Mouse (Mus musculus) liver, embryonic 14.5 days (tissue): ENCODE data around the gene Prokr2. TPM values are rescaled to one million over a fixed set of nuclear protein-coding genes. Genes with fewer than 3 reads are reported as not detected.
A peak's percentile ranks its signal among the peaks of the same experiment; 100 is the strongest.

ENCODE experiments used
- ATAC-seq: fragments of 200-750 bp; cut with Nextera tagmentation; 2 replicates; pipeline ENCODE4 v1.8.0; 2017; ENCODE audit warnings: moderate number of reproducible peaks, mild to moderate bottlenecking, moderate library complexity; ENCODE audit not compliant: insufficient read depth
- DNase-seq, 3 experiments: peaks; one replicate each; pipeline ENCODE4 v3.0.0-alpha.2; 2012 to 2013; ENCODE audit warnings: low read depth in 3 of 3, low spot score in 3 of 3
- H3K27ac ChIP-seq: fragments of 300-500 bp; sonication (generic); 2 replicates; pipeline ENCODE4 v1.5.1; 2014; ENCODE audit warnings: moderate library complexity, mild to moderate bottlenecking, control low read depth, inconsistent platforms
- H3K27me3 ChIP-seq: fragments of 300-500 bp; sonication (generic); 2 replicates; pipeline ENCODE4 v1.6.1; 2014; ENCODE audit warnings: mild to moderate bottlenecking, low read length, moderate library complexity; ENCODE audit not compliant: control insufficient read depth, insufficient read depth
- H3K36me3 ChIP-seq: fragments of 300-500 bp; sonication (generic); replicated peaks from 2 replicates; pipeline ENCODE4 v1.6.1; 2014; ENCODE audit warnings: low read depth; ENCODE audit not compliant: control insufficient read depth, insufficient read depth
- H3K4me1 ChIP-seq, 2 experiments: fragments of 200-500 bp in 1 of 2; fragments of 300-500 bp in 1 of 2; sonication (generic) in 1 of 2; replicated peaks; 2 replicates each; pipeline ENCODE4 v1.6.1; 2012 to 2014; ENCODE audit warnings: antibody characterized with exemption in 1 of 2, inconsistent platforms in 1 of 2, low read length in 1 of 2; ENCODE audit not compliant: control insufficient read depth in 2 of 2, insufficient read depth in 2 of 2
- H3K4me2 ChIP-seq: fragments of 300-500 bp; sonication (generic); 2 replicates; pipeline ENCODE4 v1.6.1; 2014; ENCODE audit warnings: low read depth, mild to moderate bottlenecking, control low read depth, moderate library complexity
- H3K4me3 ChIP-seq, 2 experiments: fragments of 200-500 bp in 1 of 2; fragments of 300-500 bp in 1 of 2; sonication (generic) in 1 of 2; 2 replicates each; pipeline ENCODE4 v1.5.1; 2012 to 2014; ENCODE audit warnings: low read depth in 2 of 2, low read length in 2 of 2, mild to moderate bottlenecking in 2 of 2, control low read depth in 1 of 2, inconsistent platforms in 1 of 2, moderate library complexity in 1 of 2; ENCODE audit not compliant: insufficient read depth in 1 of 2
- H3K9ac ChIP-seq: fragments of 300-500 bp; sonication (generic); replicated peaks from 2 replicates; pipeline ENCODE4 v1.6.1; 2014; ENCODE audit warnings: mild to moderate bottlenecking, control low read depth, moderate library complexity
- H3K9me3 ChIP-seq: fragments of 300-500 bp; sonication (generic); 2 replicates; pipeline ENCODE4 v1.6.1; 2016; ENCODE audit warnings: low read length, mixed read lengths; ENCODE audit not compliant: control insufficient read depth
- CTCF ChIP-seq: IDR thresholded peaks from 2 replicates; pipeline ENCODE4 v1.5.1; 2016; ENCODE audit warnings: antibody characterized with exemption, low read depth, control low read depth
- EP300 ChIP-seq: IDR thresholded peaks from 2 replicates; pipeline ENCODE4 v1.6.1; 2016; ENCODE audit warnings: antibody characterized with exemption, low read depth
- WGBS: fragments of 180-500 bp; shearing (Covaris S2); extraction: QIAGEN DNeasy Blood & Tissue Kit; methylation state at CpG from one replicate; pipeline ENCODE4 v1.1.7; 2014; ENCODE audit not compliant: insufficient replicate concordance; 5-methylcytosine and 5-hydroxymethylcytosine counted together
- polyA plus RNA-seq, 2 experiments: library from polyadenylated mRNA; depleted of rRNA in 1 of 2; stranded (reverse) in 1 of 2; unstranded in 1 of 2; fragments of >200 nt; fragmentation: Nextera tagmentation in 1 of 2; extraction: Ambion mirVana in 1 of 2; gene quantifications; 2 replicates each; pipeline versions ENCODE4 v1.2.1 to v1.2.3; 2012 to 2014

The Prokr2 gene
- polyA plus RNA-seq, 2 experiments = 0.03 to 0.06 TPM

DNA sequence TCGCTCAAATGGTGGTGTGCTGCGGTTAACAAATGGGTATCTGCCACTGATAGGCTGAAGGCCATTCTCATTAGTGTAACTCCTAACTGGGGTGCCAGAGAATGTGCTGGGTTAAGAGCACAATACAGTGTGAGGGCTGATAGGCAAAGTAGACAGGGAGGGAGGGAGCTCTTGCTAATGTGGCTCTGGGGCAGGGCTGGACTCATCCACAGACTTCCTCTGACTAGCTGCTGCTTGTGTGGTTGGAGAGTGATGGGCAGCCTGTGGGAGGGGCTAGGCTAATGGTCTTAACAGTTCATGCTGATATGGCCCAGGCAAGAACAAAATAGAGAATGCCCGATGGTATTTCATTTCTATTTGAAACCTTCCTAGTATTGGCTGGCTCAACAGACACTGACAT lies 44.0 kb downstream of the Prokr2 start:
- Histone ChIP-seq H3K4me2 (no peak overlapping the region), H3K9me3 (no peaks in the 10 kb centered on the region), H3K9ac (no peak overlapping the region), H3K4me1 (no peaks in the 10 kb centered on the region), H3K36me3 (no peaks in the 10 kb centered on the region), H3K27me3 (no peaks in the 10 kb centered on the region), H3K4me3 (no peak overlapping the region), H3K27ac (no peak overlapping the region)
- WGBS = 67% methylated on average over 3 of the region's 3 CpGs
- no peak for DNase-seq
- ATAC-seq = peak; percentile 35; the same call in 1 of the 2 replicates
- TF ChIP-seq CTCF (no peak), EP300 (no peak)

GRCm38 (mm10) chr2:132340350-132340749 lies 44.9 kb downstream of the Prokr2 start:
- H3K4me2 ChIP-seq = no peak overlapping the region
- no peaks in the 10 kb centered on the region for H3K9me3 ChIP-seq
- TF ChIP-seq CTCF (no peak), EP300 (no peak)
- 36% methylated on average over 2 of the region's 2 CpGs for WGBS
- no peaks in the 10 kb centered on the region for H3K27me3 ChIP-seq
- no peak for DNase-seq
- no peak overlapping the region for H3K27ac ChIP-seq
- no peak overlapping the region for H3K4me3 ChIP-seq
- H3K36me3 ChIP-seq = no peaks in the 10 kb centered on the region
- ATAC-seq = 0 out of 2 replicates have a peak, but pooled peaks have one; percentile 11
- no peak overlapping the region for H3K9ac ChIP-seq
- H3K4me1 ChIP-seq = no peaks in the 10 kb centered on the region

DNA sequence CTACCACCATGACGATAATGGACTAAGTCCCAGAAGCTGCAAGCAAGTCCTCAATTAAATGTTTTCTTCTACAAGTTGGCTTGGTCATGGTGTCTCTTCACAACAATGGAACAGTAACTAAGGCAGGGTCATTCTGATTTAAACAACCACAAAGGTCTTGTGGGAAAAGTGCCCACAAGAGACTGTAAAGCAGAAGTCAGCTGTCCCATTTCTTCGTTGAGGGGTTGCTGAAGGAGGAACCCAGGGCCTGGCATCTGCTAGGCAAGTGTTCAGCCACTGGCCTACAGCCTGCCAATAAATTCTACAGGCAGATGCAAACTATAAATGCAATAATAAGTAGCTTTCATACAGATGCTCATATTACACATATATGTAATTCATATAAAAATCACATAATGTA lies 48.0 kb downstream of the Prokr2 start:
- H3K36me3 ChIP-seq = no peaks in the 10 kb centered on the region
- H3K4me1 ChIP-seq = no peaks in the 10 kb centered on the region
- no peak for TF ChIP-seq CTCF
- no peak for TF ChIP-seq EP300
- no peak overlapping the region for H3K4me2 ChIP-seq
- 26% methylated on average over 2 of the region's 2 CpGs for WGBS
- H3K4me3 ChIP-seq = no peak overlapping the region
- ATAC-seq (no peak), DNase-seq (no peak)
- no peak overlapping the region for H3K27ac ChIP-seq
- no peak overlapping the region for H3K9ac ChIP-seq
- no peaks in the 10 kb centered on the region for H3K9me3 ChIP-seq
- H3K27me3 ChIP-seq = no peaks in the 10 kb centered on the region

DNA sequence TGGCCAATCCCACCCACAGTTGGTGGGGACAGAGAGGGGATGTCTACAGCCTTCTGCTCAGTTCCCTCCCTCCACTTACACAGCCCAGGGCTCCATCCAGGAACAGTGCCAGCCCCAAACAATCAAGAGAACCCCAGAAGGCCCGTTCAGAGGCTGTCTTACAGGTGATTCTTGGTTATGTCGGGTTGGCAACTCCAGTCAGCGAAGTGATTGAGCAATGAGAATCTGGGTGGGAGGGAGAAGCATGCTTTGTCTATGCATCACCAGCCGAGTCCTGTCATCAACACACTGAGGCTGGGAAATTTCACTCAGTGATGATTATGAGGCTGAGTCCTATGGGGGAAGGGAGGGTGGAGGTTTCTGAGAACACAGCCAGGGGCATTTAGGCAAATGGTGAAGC lies 61.7 kb downstream of the Prokr2 start:
- ATAC-seq (no peak), DNase-seq (no peak)
- Histone ChIP-seq H3K9me3 (no peaks in the 10 kb centered on the region), H3K9ac (no peak overlapping the region), H3K27ac (no peak overlapping the region), H3K36me3 (no peaks in the 10 kb centered on the region), H3K4me2 (no peak overlapping the region), H3K27me3 (no peaks in the 10 kb centered on the region), H3K4me1 (no peaks in the 10 kb centered on the region), H3K4me3 (no peak overlapping the region)
- TF ChIP-seq CTCF = no peak
- no peak for TF ChIP-seq EP300
- 52% methylated on average over 4 of the region's 4 CpGs for WGBS

- 62% methylated on average over 5 of the region's 5 CpGs for WGBS
- no peaks in the 10 kb centered on the region for H3K4me1 ChIP-seq
- DNase-seq (no peak), ATAC-seq (no peak)
- no peak overlapping the region for H3K9ac ChIP-seq
- no peak overlapping the region for H3K4me3 ChIP-seq
- no peaks in the 10 kb centered on the region for H3K9me3 ChIP-seq
- TF ChIP-seq EP300 = no peak
- no peak for TF ChIP-seq CTCF
- H3K27me3 ChIP-seq = no peaks in the 10 kb centered on the region
- H3K4me2 ChIP-seq = no peak overlapping the region
- H3K27ac ChIP-seq = no peak overlapping the region
- no peaks in the 10 kb centered on the region for H3K36me3 ChIP-seq
Measured at GRCm38 (mm10) chr2:132320516-132320915, 64.7 kb downstream of the Prokr2 start.

GRCm38 (mm10) chr2:132317178-132317577 lies 68.1 kb downstream of the Prokr2 start:
- 45% methylated on average over 1 of the region's 1 CpGs for WGBS
- ATAC-seq (no peak), DNase-seq (no peak)
- Histone ChIP-seq H3K9ac (no peak overlapping the region), H3K27ac (no peak overlapping the region), H3K4me2 (no peak overlapping the region), H3K4me1 (no peaks in the 10 kb centered on the region), H3K27me3 (no peaks in the 10 kb centered on the region), H3K9me3 (no peaks in the 10 kb centered on the region), H3K36me3 (no peaks in the 10 kb centered on the region), H3K4me3 (no peak overlapping the region)
- TF ChIP-seq EP300 (no peak), CTCF (no peak)
